Comparison of ENCODE assay signal across 22 mouse cellular contexts in the genomic region with DNA sequence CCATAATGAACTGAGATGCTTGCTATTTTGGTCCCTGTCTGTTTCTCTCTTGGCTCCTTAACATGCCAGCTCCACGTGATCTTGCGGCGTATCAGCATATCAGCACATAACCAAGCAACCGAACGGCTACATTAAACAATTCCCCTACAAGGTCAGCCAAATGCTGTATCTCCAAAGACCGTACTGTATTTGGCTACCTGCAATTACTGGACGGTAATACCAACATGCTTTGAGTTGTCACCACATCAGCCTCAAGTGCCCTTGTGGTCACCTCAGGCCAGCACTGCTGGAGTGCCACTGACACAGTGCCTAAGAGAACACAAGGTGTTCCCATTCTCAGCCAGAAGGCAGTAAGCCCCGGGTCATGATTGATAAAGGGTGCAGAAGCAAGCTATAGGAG.
DNase-seq lines count a peak whose midpoint lies in the region; ATAC-seq lines count a peak whose summit lies in the region.
"Had no signal": no experiment of that assay in that cellular context is flagged by ENCODE, and none has a peak within 500 bp of the region (broad histone marks: within the 10 kb centered on the region; RNA-seq: fewer than 3 reads in every experiment).

No protein-coding gene starts in this region.

- peak; percentile 97 for DNase-seq in heart, adult 11 months
- DNase-seq in heart, postnatal 25 days (ENCODE audit: low spot score) = no peak
- peak; percentile 75 to 78 for DNase-seq in heart, adult 9 months (ENCODE audit: low spot score in 2 of 2)
- no peak for DNase-seq in layer of hippocampus, adult 9-11 months
- DNase-seq in adrenal gland, adult 18-20 months (ENCODE audit: low spot score in 2 of 2) = no peak
- DNase-seq in lung, adult 18-20 months = no peak
- DNase-seq: adrenal gland, adult 2 months; cerebellum, postnatal 10 days; gastrocnemius, postnatal 25 days; kidney, adult 8-10 months; kidney, postnatal 14 days; right cerebral cortex, postnatal 4 days had no signal

- intact Hi-C loops in heart, postnatal 25 days (cut with DNase I) = loop anchor here (1.0 to 10.0 kb wide), 2 partner anchors 205 to 266 kb away; no protein-coding TSS in a partner anchor

- H3K9me3 ChIP-seq in heart, embryonic 16.5 days (replicated peaks; ENCODE audit: control insufficient read depth, low read length) = no peaks in the 10 kb centered on the region
- H3K9me3 ChIP-seq: embryonic facial prominence, embryonic 13.5 days; hindbrain, embryonic 12.5 days; limb, embryonic 15.5 days; liver, embryonic 15.5 days; midbrain, embryonic 12.5 days; neural tube, embryonic 12.5 days had no signal

- H3K9ac ChIP-seq in heart, embryonic 16.5 days (ENCODE audit: low read length) = no peak overlapping the region
- H3K9ac ChIP-seq: embryonic facial prominence, embryonic 13.5 days; hindbrain, embryonic 12.5 days; limb, embryonic 15.5 days; liver, embryonic 15.5 days; midbrain, embryonic 12.5 days; neural tube, embryonic 12.5 days had no signal

- H3K4me3 ChIP-seq in heart, embryonic 16.5 days (ENCODE audit: low read length) = no peak overlapping the region
- H3K4me3 ChIP-seq: embryonic facial prominence, embryonic 13.5 days; hindbrain, embryonic 12.5 days; layer of hippocampus, adult 2 months; limb, embryonic 15.5 days; liver, embryonic 15.5 days; midbrain, embryonic 12.5 days; neural tube, embryonic 12.5 days had no signal

- peak; percentile 92 for ATAC-seq in heart, embryonic 16.5 days (replicated peaks; ENCODE audit: extremely low read depth, insufficient read depth, low FRiP score)
- ATAC-seq: forebrain, embryonic 14.5 days; lung, postnatal 0 days had no signal

- H3K27me3 ChIP-seq in heart, embryonic 16.5 days (ENCODE audit: control insufficient read depth, insufficient read depth, low read length) = no peaks in the 10 kb centered on the region
- H3K27me3 ChIP-seq: embryonic facial prominence, embryonic 13.5 days; hindbrain, embryonic 12.5 days; limb, embryonic 15.5 days; liver, embryonic 15.5 days; midbrain, embryonic 12.5 days; neural tube, embryonic 12.5 days had no signal

- WGBS in heart, embryonic 16.5 days = 43% methylated on average over 8 of the region's 8 CpGs

- no peaks in the 10 kb centered on the region for H3K36me3 ChIP-seq in heart, embryonic 16.5 days (ENCODE audit: control insufficient read depth, insufficient read depth)
- H3K36me3 ChIP-seq: embryonic facial prominence, embryonic 13.5 days; hindbrain, embryonic 12.5 days; limb, embryonic 15.5 days; liver, embryonic 15.5 days; midbrain, embryonic 12.5 days; neural tube, embryonic 12.5 days had no signal

- peaks cover 14% of the 10 kb centered on the region for H3K4me1 ChIP-seq in heart, embryonic 16.5 days (ENCODE audit: control insufficient read depth, insufficient read depth, low read length)
- H3K4me1 ChIP-seq: midbrain, embryonic 12.5 days; neural tube, embryonic 12.5 days had no signal

- H3K27ac ChIP-seq in heart, embryonic 16.5 days (ENCODE audit: low read length) = peak overlapping the region; percentile 88
- H3K27ac ChIP-seq: embryonic facial prominence, embryonic 13.5 days; hindbrain, embryonic 12.5 days; layer of hippocampus, adult 2 months; limb, embryonic 15.5 days; liver, embryonic 15.5 days; midbrain, embryonic 12.5 days; neural tube, embryonic 12.5 days had no signal

- no peak overlapping the region for H3K4me2 ChIP-seq in heart, embryonic 16.5 days (ENCODE audit: low read depth, low read length)
- H3K4me2 ChIP-seq: embryonic facial prominence, embryonic 13.5 days; hindbrain, embryonic 12.5 days; limb, embryonic 15.5 days; liver, embryonic 15.5 days; midbrain, embryonic 12.5 days; neural tube, embryonic 12.5 days had no signal

Comparison
In these comparisons a context has a peak if more than half of its experiments do, and no peak if none do; other contexts are left out.
1. DNase-seq: peak in heart, adult 11 months (single experiment) and heart, adult 9 months (2 of 2); none in heart, postnatal 25 days (single experiment), layer of hippocampus, adult 9-11 months (single experiment), adrenal gland, adult 18-20 months (0 of 2) and lung, adult 18-20 months (0 of 2).